ENCODE assay signal across 25 mouse cellular contexts in the genomic region with DNA sequence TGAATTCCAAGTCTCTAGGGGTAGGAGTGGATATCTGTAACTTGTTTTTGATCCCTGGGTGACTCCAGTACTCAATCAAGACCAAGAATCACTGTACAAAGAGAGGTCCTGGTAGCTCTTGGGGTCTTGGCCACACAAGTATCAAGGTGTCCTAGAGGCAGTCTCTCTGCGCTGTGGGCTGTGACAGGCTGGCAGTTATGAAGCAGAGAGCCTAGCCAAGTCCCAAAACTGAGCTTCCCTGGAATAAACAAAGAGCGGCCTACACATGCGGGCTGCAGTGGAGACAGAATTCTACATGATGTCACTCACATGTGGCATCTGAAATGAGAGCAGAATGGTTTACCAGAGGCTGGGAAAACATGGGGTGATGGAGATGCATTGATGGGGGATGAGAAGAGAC.
"Had no signal": no experiment of that assay in that cellular context is flagged by ENCODE, and none has a peak within 500 bp of the region (broad histone marks: within the 10 kb centered on the region; RNA-seq: fewer than 3 reads in every experiment).

No protein-coding gene starts in this region.

- H3K9ac ChIP-seq: kidney, embryonic 15.5 days; limb, embryonic 12.5 days; limb, embryonic 15.5 days; liver, embryonic 12.5 days; liver, embryonic 15.5 days; lung, embryonic 15.5 days; neural tube, embryonic 12.5 days; neural tube, embryonic 15.5 days; stomach, embryonic 15.5 days had no signal

- H3K4me1 ChIP-seq: limb, embryonic 15.5 days; liver, embryonic 12.5 days; liver, embryonic 15.5 days; lung, embryonic 15.5 days had no signal

- H3K4me2 ChIP-seq: kidney, embryonic 15.5 days; limb, embryonic 12.5 days; limb, embryonic 15.5 days; liver, embryonic 12.5 days; liver, embryonic 15.5 days; lung, embryonic 15.5 days; neural tube, embryonic 12.5 days; neural tube, embryonic 15.5 days; stomach, embryonic 15.5 days had no signal

- H3K27ac ChIP-seq: kidney, embryonic 15.5 days; limb, embryonic 12.5 days; limb, embryonic 15.5 days; liver, embryonic 12.5 days; liver, embryonic 15.5 days; lung, embryonic 15.5 days; midbrain, embryonic 10.5 days; neural tube, embryonic 12.5 days; neural tube, embryonic 15.5 days; stomach, embryonic 15.5 days had no signal

- ATAC-seq: liver, embryonic 12.5 days had no signal

- H3K9me3 ChIP-seq: kidney, embryonic 15.5 days; limb, embryonic 12.5 days; limb, embryonic 15.5 days; liver, embryonic 12.5 days; liver, embryonic 15.5 days; lung, embryonic 15.5 days; megakaryocyte, embryonic 14.5 days; midbrain, embryonic 10.5 days; neural tube, embryonic 12.5 days; neural tube, embryonic 15.5 days; stomach, embryonic 15.5 days had no signal

- DNase-seq: kidney, adult 11 months; kidney, adult 8-10 months; kidney, postnatal 10 days; kidney, postnatal 36 days; left cerebral cortex, postnatal 4 days; lung, adult 18-20 months; lung, postnatal 10 days; midbrain, embryonic 14.5 days; retina, postnatal 1 day; right cerebral cortex, postnatal 25 days; spleen, adult 18-20 months; thymus, adult 2 months; thymus, postnatal 14 days; thymus, postnatal 4 days had no signal

- H3K36me3 ChIP-seq: kidney, embryonic 15.5 days; limb, embryonic 15.5 days; liver, embryonic 12.5 days; liver, embryonic 15.5 days; lung, embryonic 15.5 days; midbrain, embryonic 10.5 days; neural tube, embryonic 12.5 days; neural tube, embryonic 15.5 days; stomach, embryonic 15.5 days had no signal

- H3K4me3 ChIP-seq: kidney, embryonic 15.5 days; limb, embryonic 12.5 days; limb, embryonic 15.5 days; liver, embryonic 12.5 days; liver, embryonic 15.5 days; lung, embryonic 15.5 days; megakaryocyte, embryonic 14.5 days; midbrain, embryonic 10.5 days; neural tube, embryonic 12.5 days; neural tube, embryonic 15.5 days; stomach, embryonic 15.5 days had no signal

- H3K27me3 ChIP-seq: kidney, embryonic 15.5 days; limb, embryonic 12.5 days; limb, embryonic 15.5 days; liver, embryonic 12.5 days; liver, embryonic 15.5 days; lung, embryonic 15.5 days; megakaryocyte, embryonic 14.5 days; neural tube, embryonic 12.5 days; neural tube, embryonic 15.5 days; stomach, embryonic 15.5 days had no signal
